ENCODE assay signal across 23 mouse cellular contexts in genomic region chr5:117164923-117165322, GRCm38 (mm10).
"Had no signal": no experiment of that assay in that cellular context is flagged by ENCODE, and none has a peak within 500 bp of the region (broad histone marks: within the 10 kb centered on the region; RNA-seq: fewer than 3 reads in every experiment).

No protein-coding gene starts in this region.

- ATAC-seq: forebrain, postnatal 0 days; hindbrain, postnatal 0 days had no signal

- H3K9me3 ChIP-seq: heart, embryonic 10.5 days; hindbrain, embryonic 13.5 days; hindbrain, embryonic 15.5 days; kidney, embryonic 15.5 days; limb, embryonic 13.5 days; limb, embryonic 15.5 days had no signal

- H3K27me3 ChIP-seq: heart, embryonic 12.5 days; hindbrain, embryonic 13.5 days; hindbrain, embryonic 15.5 days; kidney, embryonic 15.5 days; limb, embryonic 13.5 days; limb, embryonic 15.5 days had no signal

- H3K27ac ChIP-seq: heart, embryonic 10.5 days; hindbrain, embryonic 13.5 days; hindbrain, embryonic 15.5 days; hindbrain, postnatal 0 days; kidney, embryonic 15.5 days; kidney, postnatal 0 days; limb, embryonic 13.5 days; limb, embryonic 15.5 days; liver, embryonic 14.5 days had no signal

- H3K4me2 ChIP-seq: heart, embryonic 12.5 days; hindbrain, embryonic 13.5 days; hindbrain, embryonic 15.5 days; kidney, embryonic 15.5 days; limb, embryonic 13.5 days; limb, embryonic 15.5 days had no signal

- H3K4me1 ChIP-seq: hindbrain, embryonic 13.5 days; hindbrain, embryonic 15.5 days; limb, embryonic 15.5 days had no signal

- H3K36me3 ChIP-seq: heart, embryonic 12.5 days; hindbrain, embryonic 13.5 days; hindbrain, embryonic 15.5 days; kidney, embryonic 15.5 days; limb, embryonic 13.5 days had no signal

- H3K4me3 ChIP-seq: heart, embryonic 10.5 days; heart, embryonic 12.5 days; hindbrain, embryonic 13.5 days; hindbrain, embryonic 15.5 days; kidney, embryonic 15.5 days; limb, embryonic 13.5 days; limb, embryonic 15.5 days had no signal

- DNase-seq: forebrain, postnatal 0 days; gastrocnemius, postnatal 14 days; gastrocnemius, postnatal 36 days; heart, adult 18-20 months; heart, postnatal 10 days; kidney, adult 11 months; kidney, adult 2 months; kidney, adult 9 months; kidney, postnatal 14 days; kidney, postnatal 36 days; layer of hippocampus, adult 9-11 months; layer of hippocampus, postnatal 36 days; left cerebral cortex, postnatal 4 days had no signal

- H3K9ac ChIP-seq: forebrain, postnatal 0 days; heart, embryonic 12.5 days; hindbrain, embryonic 13.5 days; hindbrain, embryonic 15.5 days; kidney, embryonic 15.5 days; limb, embryonic 13.5 days; limb, embryonic 15.5 days; liver, embryonic 14.5 days had no signal
